Mouse (Mus musculus) embryonic stem cell, embryonic (primary cell): ENCODE results near the gene Hoxd10.

Experiments used
- CTCF ChIA-PET, 4 experiments: fragments of 300-600 bp in 2 of 4; fragments of 350-600 bp in 2 of 4; sonication (Branson Sonifier 250); formaldehyde crosslinking; loops; one replicate each; lab custom pipeline; 2022; ENCODE audit warnings: inconsistent platforms in 2 of 4; lab: Charles Lee
- POLR2A ChIA-PET, 4 experiments: fragments of 300-600 bp in 2 of 4; fragments of 350-600 bp in 2 of 4; sonication (Branson Sonifier 250); formaldehyde crosslinking; loops; one replicate each; lab custom pipeline; 2022; ENCODE audit warnings: antibody characterized with exemption in 4 of 4, inconsistent platforms in 1 of 4; lab: Charles Lee

Hoxd10 gene

GRCm38 (mm10) chr2:74696442-74697335 is 5.0 kb downstream of the Hoxd10 start:
- POLR2A ChIA-PET = interaction anchor here in 2 of 4 experiments (0.5 to 1.2 kb wide), 3 partner anchors 10 to 1427 kb away, joined by 3 to 4 read pairs (median 3); no protein-coding TSS in a partner anchor
- CTCF ChIA-PET = interaction anchor here in 2 of 4 experiments (0.5 to 1.2 kb wide), 5 partner anchors 10 to 467 kb away, joined by 3 to 4 read pairs (median 3); no protein-coding TSS in a partner anchor

- ChIA-PET CTCF (interaction anchor here in 2 of 4 experiments (0.7 to 1.2 kb wide), 2 partner anchors 12 to 466 kb away, joined by 3 read pairs; no protein-coding TSS in a partner anchor), POLR2A (interaction anchor here in 2 of 4 experiments (0.5 to 1.2 kb wide), 2 partner anchors 9 to 1428 kb away, joined by 3 to 4 read pairs; no protein-coding TSS in a partner anchor)
Observed at GRCm38 (mm10) chr2:74697567-74698121, 5.9 kb downstream of the Hoxd10 start, which contains the start of gene Hoxd9. TSS of gene Hoxd9 (plus strand) at chr2:74697727.

GRCm38 (mm10) chr2:74698201-74699052 is 6.7 kb downstream of the Hoxd10 start:
- CTCF ChIA-PET = no interaction called here
- POLR2A ChIA-PET = no interaction called here

GRCm38 (mm10) chr2:74699053-74699430 is 7.3 kb downstream of the Hoxd10 start:
- CTCF ChIA-PET = no interaction called here
- POLR2A ChIA-PET = no interaction called here

GRCm38 (mm10) chr2:74699664-74700545 is 8.2 kb downstream of the Hoxd10 start:
- POLR2A ChIA-PET = interaction anchor here in 1 of 4 experiments (1.0 to 1.5 kb wide), 3 partner anchors 10 to 18 kb away, joined by 4 to 7 read pairs (median 5); no protein-coding TSS in a partner anchor
- CTCF ChIA-PET = interaction anchor here in 3 of 4 experiments (0.5 to 1.6 kb wide), 5 partner anchors 9 to 616 kb away, joined by 3 to 6 read pairs (median 6); partner anchors contain the start of gene Hoxd10 (in 1 of the 3)

- ChIA-PET CTCF (interaction anchor here in 3 of 4 experiments (0.5 to 2.0 kb wide), 8 partner anchors 9 to 889 kb away, joined by 3 to 8 read pairs (median 4); partner anchors contain the start of genes Hoxd10 (in 1 of the 3), Hoxd3 (in 1 of the 3) and Hoxd4 (in 1 of the 3)), POLR2A (interaction anchor here in 1 of 4 experiments (0.9 to 1.5 kb wide), 4 partner anchors 9 to 19 kb away, joined by 3 to 7 read pairs (median 4); partner anchors contain the start of gene Hoxd10)
Observed at GRCm38 (mm10) chr2:74700546-74701112, 8.9 kb downstream of the Hoxd10 start.

GRCm38 (mm10) chr2:74701949-74702819 is 10.5 kb downstream of the Hoxd10 start:
- POLR2A ChIA-PET = interaction anchor here (0.5 to 1.3 kb wide), 6 partner anchors 11 to 628 kb away, joined by 3 to 4 read pairs (median 3); no protein-coding TSS in a partner anchor
- CTCF ChIA-PET = interaction anchor here (0.5 to 2.0 kb wide), 27 partner anchors 9 to 901 kb away, joined by 3 to 21 read pairs (median 3); partner anchors contain the start of genes Hoxd10 (in 1 of the 4), Hoxd3 (in 1 of the 4) and Hoxd4 (in 1 of the 4)

DNA sequence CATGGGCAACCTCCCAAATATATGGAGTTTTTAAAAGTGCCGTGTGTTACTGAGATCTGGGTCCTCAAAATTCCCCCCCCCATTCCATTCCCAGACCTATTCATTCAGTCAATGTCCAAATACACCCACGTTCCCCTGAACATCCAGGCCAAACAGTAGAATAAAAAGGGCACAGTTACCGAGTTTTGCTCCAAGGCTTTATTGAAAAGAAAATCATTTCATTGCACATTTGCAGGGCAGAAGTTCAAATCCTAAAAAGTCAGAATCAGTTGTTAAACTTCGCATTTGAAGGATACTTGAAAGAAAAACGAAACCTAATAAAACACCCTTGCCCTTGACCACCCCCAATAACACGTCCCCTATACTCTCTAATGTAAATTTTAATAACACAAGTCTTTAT is 11.1 kb downstream of the Hoxd10 start:
- ChIA-PET CTCF (interaction anchor here (0.5 to 2.0 kb wide), 25 partner anchors 7 to 900 kb away, joined by 3 to 21 read pairs (median 3); partner anchors contain the start of genes Hoxd10 (in 1 of the 4), Hoxd3 (in 1 of the 4) and Hoxd4 (in 1 of the 4)), POLR2A (interaction anchor here in 2 of 4 experiments (1.2 to 1.3 kb wide), 3 partner anchors 12 to 180 kb away, joined by 3 to 4 read pairs (median 3); no protein-coding TSS in a partner anchor)

DNA sequence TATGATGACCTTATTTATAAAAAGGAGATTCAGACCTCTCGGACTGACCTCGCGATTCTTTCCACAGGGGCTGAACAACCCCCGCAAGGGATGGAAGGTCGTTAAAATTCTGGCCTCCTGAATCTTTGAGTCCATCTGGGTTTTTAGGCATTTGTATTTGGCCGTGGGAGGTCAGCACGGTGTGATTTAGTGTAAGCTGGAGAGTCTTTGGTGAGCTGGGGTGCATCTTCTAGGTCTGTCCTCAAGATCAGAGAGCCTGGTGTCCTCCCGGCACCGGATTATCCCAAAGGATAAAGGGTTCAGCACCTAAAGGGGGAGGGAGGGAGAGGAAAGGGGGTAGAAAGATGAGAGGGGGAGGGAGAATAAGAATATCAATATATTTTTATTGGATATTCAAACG is 11.6 kb downstream of the Hoxd10 start:
- POLR2A ChIA-PET = no interaction called here
- CTCF ChIA-PET = interaction anchor here in 2 of 4 experiments (0.5 to 1.4 kb wide), 5 partner anchors 8 to 800 kb away, joined by 4 to 8 read pairs (median 7); no protein-coding TSS in a partner anchor

- CTCF ChIA-PET = interaction anchor here in 3 of 4 experiments (0.5 to 1.2 kb wide), 6 partner anchors 8 to 1303 kb away, joined by 3 to 8 read pairs (median 5); no protein-coding TSS in a partner anchor
- POLR2A ChIA-PET = interaction anchor here in 1 of 4 experiments (0.6 to 0.7 kb wide), 2 partner anchors 15 to 227 kb away, joined by 3 to 4 read pairs; no protein-coding TSS in a partner anchor
Observed at GRCm38 (mm10) chr2:74703720-74704392, 12.1 kb downstream of the Hoxd10 start.

- CTCF ChIA-PET = interaction anchor here in 3 of 4 experiments (0.5 to 1.2 kb wide), 4 partner anchors 446 to 1302 kb away, joined by 3 to 8 read pairs (median 5); no protein-coding TSS in a partner anchor
- POLR2A ChIA-PET = interaction anchor here in 1 of 4 experiments (0.6 to 0.7 kb wide), 2 partner anchors 14 to 226 kb away, joined by 3 to 4 read pairs; no protein-coding TSS in a partner anchor
Observed at GRCm38 (mm10) chr2:74704393-74704998, 12.8 kb downstream of the Hoxd10 start, which contains the start of gene Hoxd8. TSS of gene Hoxd8 (plus strand) at chr2:74704615.

GRCm38 (mm10) chr2:74704999-74705466 is 13.3 kb downstream of the Hoxd10 start:
- POLR2A ChIA-PET = interaction anchor here in 1 of 4 experiments (0.8 to 1.5 kb wide), 2 partner anchors 15 to 24 kb away, joined by 3 to 5 read pairs; no protein-coding TSS in a partner anchor
- CTCF ChIA-PET = interaction anchor here in 2 of 4 experiments (0.6 to 1.5 kb wide), 3 partner anchors 23 to 446 kb away, joined by 3 to 5 read pairs (median 4); no protein-coding TSS in a partner anchor

GRCm38 (mm10) chr2:74705467-74706089 is 13.9 kb downstream of the Hoxd10 start:
- POLR2A ChIA-PET = interaction anchor here in 3 of 4 experiments (0.5 to 1.9 kb wide), 11 partner anchors 8 to 437 kb away, joined by 3 to 9 read pairs (median 4); partner anchors contain the start of gene Hoxd9 (in 1 of the 3)
- CTCF ChIA-PET = interaction anchor here in 2 of 4 experiments (0.6 to 1.5 kb wide), 5 partner anchors 14 to 445 kb away, joined by 3 to 6 read pairs (median 4); no protein-coding TSS in a partner anchor
